Mouse (Mus musculus): ENCODE results near the gene Hoxd9. TPM values are rescaled to one million over a fixed set of nuclear protein-coding genes. Genes with fewer than 3 reads are reported as not detected.

Hoxd9 gene
- polyA plus RNA-seq, 1 experiment from 2014 or later = not detected

DNA sequence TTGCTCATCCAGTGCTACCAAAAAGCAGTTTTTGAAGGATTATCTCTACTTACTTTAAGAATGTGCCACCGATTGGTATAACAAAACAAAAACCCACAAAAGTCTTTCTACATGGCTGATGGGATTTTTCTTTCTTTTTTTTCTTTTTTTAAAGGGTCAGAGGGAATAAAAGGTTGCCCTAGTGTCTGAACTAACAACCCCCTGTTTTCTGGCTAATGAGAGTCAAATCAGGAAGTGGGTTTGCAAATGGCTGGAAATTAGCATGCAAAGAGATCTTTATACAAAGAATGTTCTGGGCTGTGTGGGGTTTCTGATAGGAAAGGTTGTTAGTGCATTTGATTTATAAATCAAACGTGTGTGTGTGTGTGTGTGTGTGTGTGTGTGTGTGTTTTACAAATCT, 22.9 kb downstream of the Hoxd9 start:
- no peaks in the 10 kb centered on the region for H3K4me1 ChIP-seq (replicated peaks; ENCODE audit: control insufficient read depth, insufficient read depth, low read length)
- H3K27ac ChIP-seq (ENCODE audit: low read depth, low read length) = no peak overlapping the region
- H3K9ac ChIP-seq (ENCODE audit: low read length) = no peak overlapping the region
- DNase-seq (ENCODE audit: low spot score) (no peak), ATAC-seq (replicated peaks; ENCODE audit: low FRiP score) (no peak)
- 9% methylated on average over 2 of the region's 2 CpGs for WGBS
- peaks cover 99% of the 10 kb centered on the region for H3K27me3 ChIP-seq (ENCODE audit: control insufficient read depth, insufficient read depth, low read length)
- no peak overlapping the region for H3K4me3 ChIP-seq (ENCODE audit: low read depth, low read length)
- no peaks in the 10 kb centered on the region for H3K36me3 ChIP-seq (ENCODE audit: control insufficient read depth, insufficient read depth, low read length)
- H3K4me2 ChIP-seq (ENCODE audit: low read depth, low read length, severe bottlenecking) = no peak overlapping the region
- H3K9me3 ChIP-seq (ENCODE audit: control insufficient read depth, low read length) = no peaks in the 10 kb centered on the region

- Histone ChIP-seq H3K27me3 (ENCODE audit: control insufficient read depth, insufficient read depth, low read length) (peaks cover 99% of the 10 kb centered on the region), H3K9ac (ENCODE audit: low read length) (no peak overlapping the region), H3K36me3 (ENCODE audit: control insufficient read depth, insufficient read depth, low read length) (no peaks in the 10 kb centered on the region), H3K9me3 (ENCODE audit: control insufficient read depth, low read length) (no peaks in the 10 kb centered on the region), H3K27ac (ENCODE audit: low read depth, low read length) (no peak overlapping the region), H3K4me1 (replicated peaks; ENCODE audit: control insufficient read depth, insufficient read depth, low read length) (no peaks in the 10 kb centered on the region), H3K4me2 (ENCODE audit: low read depth, low read length, severe bottlenecking) (no peak overlapping the region), H3K4me3 (ENCODE audit: low read depth, low read length) (no peak overlapping the region)
- ATAC-seq (replicated peaks; ENCODE audit: low FRiP score) (no peak), DNase-seq (ENCODE audit: low spot score) (no peak)
- 2% methylated on average over 5 of the region's 5 CpGs for WGBS
These were observed 23.5 kb downstream of the Hoxd9 start for GRCm38 (mm10) chr2:74720955-74721491.

DNA sequence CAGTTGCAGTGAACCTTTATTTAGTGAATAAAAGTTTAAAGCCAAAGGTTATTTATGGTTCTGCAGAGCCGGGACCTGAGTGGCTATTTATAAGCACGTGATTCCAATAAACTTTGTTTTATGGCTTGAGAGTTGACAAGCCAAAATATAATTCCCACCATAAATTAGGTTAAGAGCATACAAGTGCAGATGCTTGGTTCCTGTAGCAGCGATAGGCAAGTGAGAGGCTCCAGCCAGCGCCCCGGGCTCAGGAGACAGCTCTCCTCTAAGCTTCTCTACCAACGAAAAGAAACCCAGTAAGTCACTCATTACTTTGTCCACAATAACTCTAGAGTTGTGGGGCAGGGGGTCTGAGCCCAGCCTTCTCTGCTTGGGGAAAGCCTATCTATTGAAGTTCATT, 24.4 kb downstream of the Hoxd9 start:
- H3K4me2 ChIP-seq (ENCODE audit: low read depth, low read length, severe bottlenecking) = no peak overlapping the region

DNA sequence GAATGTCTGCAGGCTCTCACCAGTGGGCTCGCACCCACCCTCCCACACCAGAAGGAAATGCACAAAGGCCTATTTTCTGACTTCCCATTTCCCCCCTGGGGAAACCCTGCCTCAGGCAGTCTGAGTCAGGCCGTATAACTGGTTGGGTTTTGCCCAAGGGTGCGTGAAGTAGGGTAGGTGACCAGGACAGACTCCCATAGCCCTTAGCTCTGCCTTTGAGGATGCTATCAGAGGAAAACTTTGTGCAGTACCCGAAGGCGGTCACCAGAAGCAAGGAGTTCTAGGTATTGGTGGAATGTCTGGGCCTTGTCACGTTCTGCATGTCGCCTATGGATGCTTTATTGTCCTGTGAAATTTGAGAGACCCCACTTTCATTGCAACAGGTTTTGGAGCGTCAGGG, 25.4 kb downstream of the Hoxd9 start:
- no peak overlapping the region for H3K4me2 ChIP-seq (ENCODE audit: low read depth, low read length, severe bottlenecking)
- no peak overlapping the region for H3K27ac ChIP-seq (ENCODE audit: low read depth, low read length)
- H3K9ac ChIP-seq (ENCODE audit: low read length) = no peak overlapping the region
- DNase-seq (ENCODE audit: low spot score) = no peak
- no peaks in the 10 kb centered on the region for H3K9me3 ChIP-seq (ENCODE audit: control insufficient read depth, low read length)
- H3K36me3 ChIP-seq (ENCODE audit: control insufficient read depth, insufficient read depth, low read length) = no peaks in the 10 kb centered on the region
- no peak for ATAC-seq (replicated peaks; ENCODE audit: low FRiP score)
- H3K4me3 ChIP-seq (ENCODE audit: low read depth, low read length) = no peak overlapping the region
- peaks cover 4% of the 10 kb centered on the region; the same call in 1 of the 2 replicates for H3K4me1 ChIP-seq (replicated peaks; ENCODE audit: control insufficient read depth, insufficient read depth, low read length)
- WGBS = under 1% methylated on average over 8 of the region's 8 CpGs
- H3K27me3 ChIP-seq (ENCODE audit: control insufficient read depth, insufficient read depth, low read length) = peaks cover 99% of the 10 kb centered on the region

More for the DNA sequence above, 24.4 kb downstream of the Hoxd9 start:
- Histone ChIP-seq H3K27me3 (ENCODE audit: control insufficient read depth, insufficient read depth, low read length) (peaks cover 99% of the 10 kb centered on the region), H3K4me1 (replicated peaks; ENCODE audit: control insufficient read depth, insufficient read depth, low read length) (no peaks in the 10 kb centered on the region; the same call in 1 of the 2 replicates), H3K36me3 (ENCODE audit: control insufficient read depth, insufficient read depth, low read length) (no peaks in the 10 kb centered on the region), H3K4me3 (ENCODE audit: low read depth, low read length) (no peak overlapping the region), H3K27ac (ENCODE audit: low read depth, low read length) (no peak overlapping the region), H3K9ac (ENCODE audit: low read length) (no peak overlapping the region), H3K9me3 (ENCODE audit: control insufficient read depth, low read length) (no peaks in the 10 kb centered on the region)
- 5% methylated on average over 6 of the region's 6 CpGs for WGBS
- ATAC-seq (replicated peaks; ENCODE audit: low FRiP score) (no peak), DNase-seq (ENCODE audit: low spot score) (no peak)

DNA sequence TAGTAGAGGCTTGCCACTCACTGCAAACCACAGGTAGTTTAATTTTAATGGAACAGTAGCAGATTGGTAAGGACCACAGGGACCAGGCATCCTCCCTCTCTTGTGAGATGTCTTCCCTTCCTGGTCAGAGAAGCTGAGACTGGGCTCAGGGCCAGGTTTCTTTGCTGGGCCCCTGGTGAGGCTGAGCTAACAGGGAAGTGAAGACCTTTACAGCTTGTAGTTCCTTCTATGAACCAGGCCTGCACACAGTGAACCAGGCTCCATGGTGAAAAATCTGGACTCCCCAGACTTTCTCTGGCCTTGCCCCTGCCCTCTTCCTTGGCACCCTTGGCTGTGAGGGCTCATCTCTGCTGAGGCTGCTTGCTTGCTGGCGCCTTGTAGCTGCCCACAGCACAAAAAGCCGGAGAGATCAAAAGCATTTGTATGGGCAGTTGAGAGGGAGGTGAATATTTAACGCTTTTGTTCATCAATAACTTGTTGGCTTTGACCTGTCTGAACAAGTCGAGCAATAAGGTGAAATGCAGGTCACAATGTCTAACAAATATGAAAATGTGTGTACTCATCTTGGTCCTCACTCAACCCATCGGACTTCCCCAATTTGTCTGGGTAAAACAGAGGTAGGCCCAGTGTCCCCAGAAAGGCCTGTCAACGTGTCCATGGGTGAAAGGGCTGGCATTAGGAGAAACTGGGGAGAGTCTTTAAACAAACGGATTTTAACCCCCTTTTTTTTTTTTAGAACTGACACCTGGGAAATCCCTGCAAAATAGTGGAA, 26.9 kb downstream of the Hoxd9 start:
- ATAC-seq (replicated peaks; ENCODE audit: low FRiP score) (no peak), DNase-seq (ENCODE audit: low spot score) (no peak)
- peaks cover 100% of the 10 kb centered on the region for H3K27me3 ChIP-seq (ENCODE audit: control insufficient read depth, insufficient read depth, low read length)
- no peak overlapping the region for H3K4me3 ChIP-seq (ENCODE audit: low read depth, low read length)
- no peak overlapping the region for H3K9ac ChIP-seq (ENCODE audit: low read length)
- WGBS = 4% methylated on average over 7 of the region's 7 CpGs
- H3K9me3 ChIP-seq (ENCODE audit: control insufficient read depth, low read length) = no peaks in the 10 kb centered on the region
- H3K27ac ChIP-seq (ENCODE audit: low read depth, low read length) = no peak overlapping the region
- no peaks in the 10 kb centered on the region for H3K36me3 ChIP-seq (ENCODE audit: control insufficient read depth, insufficient read depth, low read length)
- H3K4me1 ChIP-seq (replicated peaks; ENCODE audit: control insufficient read depth, insufficient read depth, low read length) = peaks cover 4% of the 10 kb centered on the region; the same call in 1 of the 2 replicates
- no peak overlapping the region for H3K4me2 ChIP-seq (ENCODE audit: low read depth, low read length, severe bottlenecking)

- Histone ChIP-seq H3K9ac (ENCODE audit: low read length) (no peak overlapping the region), H3K9me3 (ENCODE audit: control insufficient read depth, low read length) (no peaks in the 10 kb centered on the region), H3K36me3 (ENCODE audit: control insufficient read depth, insufficient read depth, low read length) (no peaks in the 10 kb centered on the region), H3K4me3 (ENCODE audit: low read depth, low read length) (no peak overlapping the region), H3K27me3 (ENCODE audit: control insufficient read depth, insufficient read depth, low read length) (peaks cover 98% of the 10 kb centered on the region), H3K27ac (ENCODE audit: low read depth, low read length) (no peak overlapping the region), H3K4me1 (replicated peaks; ENCODE audit: control insufficient read depth, insufficient read depth, low read length) (peaks cover 4% of the 10 kb centered on the region; the same call in 1 of the 2 replicates), H3K4me2 (ENCODE audit: low read depth, low read length, severe bottlenecking) (no peak overlapping the region)
- DNase-seq (ENCODE audit: low spot score) (peak; percentile 56), ATAC-seq (replicated peaks; ENCODE audit: low FRiP score) (no peak)
- under 1% methylated on average over 17 of the region's 17 CpGs for WGBS
These were observed 27.6 kb downstream of the Hoxd9 start for GRCm38 (mm10) chr2:74725171-74725570.

- Histone ChIP-seq H3K4me2 (ENCODE audit: low read depth, low read length, severe bottlenecking) (peak within 1 kb of the TSS; percentile 21; the same call in 1 of the 2 replicates), H3K27me3 (ENCODE audit: control insufficient read depth, insufficient read depth, low read length) (peaks cover 98% of the 10 kb centered on the region), H3K27ac (ENCODE audit: low read depth, low read length) (no peak within 1 kb of the TSS), H3K4me3 (ENCODE audit: low read depth, low read length) (no peak within 1 kb of the TSS; the same call in 1 of the 2 replicates), H3K9me3 (ENCODE audit: control insufficient read depth, low read length) (no peaks in the 10 kb centered on the region), H3K9ac (ENCODE audit: low read length) (no peak within 1 kb of the TSS), H3K36me3 (ENCODE audit: control insufficient read depth, insufficient read depth, low read length) (no peaks in the 10 kb centered on the region), H3K4me1 (replicated peaks; ENCODE audit: control insufficient read depth, insufficient read depth, low read length) (peaks cover 4% of the 10 kb centered on the region; the same call in 1 of the 2 replicates)
- no peak for ATAC-seq (replicated peaks; ENCODE audit: low FRiP score)
- no peak for DNase-seq (ENCODE audit: low spot score)
- WGBS = 2% methylated on average over 5 of the region's 5 CpGs
These were observed 29.0 kb downstream of the Hoxd9 start, which contains the start of gene Gm28230 for GRCm38 (mm10) chr2:74726551-74726950. Gm28230 (plus strand) TSS chr2:74726728.

DNA sequence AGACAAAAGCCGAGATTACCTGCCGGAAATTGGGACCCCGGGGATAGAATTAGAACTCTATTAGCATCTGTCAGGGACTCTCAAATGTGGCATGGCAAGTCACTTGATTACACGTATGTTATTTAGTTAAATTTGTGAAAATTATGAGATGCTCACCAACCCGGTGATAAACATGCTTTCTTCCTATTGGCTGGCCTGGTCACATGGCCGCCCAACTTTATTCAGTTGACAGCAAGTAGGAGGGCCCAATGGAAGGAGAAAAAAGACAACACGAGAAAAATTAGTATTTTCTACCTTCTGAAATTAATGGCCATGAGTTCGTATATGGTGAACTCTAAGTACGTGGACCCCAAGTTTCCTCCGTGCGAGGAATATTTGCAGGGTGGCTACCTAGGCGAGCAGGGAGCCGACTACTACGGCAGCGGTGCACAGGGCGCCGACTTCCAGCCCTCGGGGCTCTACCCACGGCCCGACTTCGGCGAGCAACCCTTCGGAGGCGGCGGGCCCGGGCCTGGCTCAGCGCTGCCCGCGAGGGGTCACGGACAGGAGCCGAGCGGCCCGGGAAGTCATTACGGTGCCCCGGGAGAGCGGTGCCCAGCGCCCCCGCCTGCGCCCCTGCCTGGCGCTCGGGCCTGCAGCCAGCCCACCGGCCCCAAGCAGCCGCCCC, 29.6 kb downstream of the Hoxd9 start:
- Histone ChIP-seq H3K4me3 (ENCODE audit: low read depth, low read length) (no peak overlapping the region; the same call in 1 of the 2 replicates), H3K27me3 (ENCODE audit: control insufficient read depth, insufficient read depth, low read length) (peaks cover 98% of the 10 kb centered on the region), H3K4me2 (ENCODE audit: low read depth, low read length, severe bottlenecking) (peak overlapping the region; percentile 21; the same call in 1 of the 2 replicates), H3K9ac (ENCODE audit: low read length) (no peak overlapping the region), H3K9me3 (ENCODE audit: control insufficient read depth, low read length) (no peaks in the 10 kb centered on the region), H3K27ac (ENCODE audit: low read depth, low read length) (no peak overlapping the region), H3K4me1 (replicated peaks; ENCODE audit: control insufficient read depth, insufficient read depth, low read length) (peaks cover 4% of the 10 kb centered on the region; the same call in 1 of the 2 replicates), H3K36me3 (ENCODE audit: control insufficient read depth, insufficient read depth, low read length) (no peaks in the 10 kb centered on the region)
- DNase-seq (ENCODE audit: low spot score) = peak; percentile 64
- under 1% methylated on average over 43 of the region's 43 CpGs for WGBS
- ATAC-seq (replicated peaks; ENCODE audit: low FRiP score) = no peak
